Mouse (Mus musculus) ovary, adult 18-20 months (tissue): ENCODE measurements around the gene Glt1d1.

ENCODE experiments used
- DNase-seq: peaks from one replicate; pipeline ENCODE4 v3.0.0; 2022; ENCODE audit warnings: low spot score, mixed read lengths

The Glt1d1 gene

DNA sequence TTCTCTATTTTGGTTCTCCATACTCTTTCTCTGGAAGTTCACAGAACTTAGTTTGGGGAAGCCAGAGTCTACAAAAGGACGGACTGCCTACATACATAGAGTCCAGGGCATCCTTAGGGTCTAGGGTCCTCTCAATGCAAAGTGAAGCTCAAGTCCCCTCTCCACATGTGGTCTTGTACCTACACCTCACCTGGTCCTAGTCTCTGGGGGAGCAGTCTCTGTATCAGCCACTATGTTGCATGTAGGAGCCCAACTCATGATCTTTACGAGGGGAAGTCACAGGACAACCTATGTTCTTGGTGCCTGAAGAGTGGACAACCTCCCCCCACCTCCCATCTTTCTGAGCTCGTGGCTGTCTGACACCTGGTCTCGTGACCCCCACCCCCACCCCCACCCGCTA lies 391 bp upstream of the Glt1d1 start:
- DNase-seq = no peak

DNA sequence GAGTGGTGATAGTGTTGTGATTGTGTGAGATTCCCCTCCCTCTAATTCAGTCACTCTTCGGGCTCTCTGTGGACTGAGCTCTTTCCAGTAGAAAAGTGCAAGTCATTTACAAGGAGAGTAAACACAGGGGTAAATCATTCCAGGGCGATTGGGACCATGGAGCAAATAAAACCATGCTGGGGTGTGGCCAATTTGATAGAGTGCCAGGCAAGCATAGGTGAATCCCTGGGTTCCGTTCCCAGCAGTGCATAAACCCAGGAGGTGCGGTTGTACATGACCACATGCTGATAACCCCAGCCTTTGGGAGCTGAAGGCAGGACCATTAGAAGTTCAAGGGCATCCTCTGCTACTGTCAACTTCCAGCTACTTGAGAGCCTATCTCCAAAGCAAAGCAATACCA lies 1.1 kb downstream of the Glt1d1 start:
- DNase-seq = no peak

DNA sequence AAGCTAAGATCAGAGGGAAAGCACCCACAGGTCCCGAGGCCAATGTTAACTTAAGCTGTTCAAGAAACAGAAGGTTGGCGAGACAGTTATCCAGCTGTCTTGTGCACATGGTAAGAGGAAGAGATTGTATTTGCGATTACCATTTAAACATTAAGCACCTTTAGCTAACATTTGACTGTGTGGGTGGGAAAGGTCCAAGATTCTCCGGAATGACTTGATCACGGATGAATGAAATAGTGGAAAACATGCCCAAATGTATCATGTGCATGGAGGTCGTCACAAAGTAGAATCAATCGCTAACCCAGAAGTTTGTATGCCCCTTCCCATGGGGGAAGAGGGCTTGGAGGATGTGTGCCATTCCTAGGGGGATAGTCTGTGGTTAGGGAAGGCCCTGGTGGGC lies 1.6 kb downstream of the Glt1d1 start:
- no peak for DNase-seq

DNA sequence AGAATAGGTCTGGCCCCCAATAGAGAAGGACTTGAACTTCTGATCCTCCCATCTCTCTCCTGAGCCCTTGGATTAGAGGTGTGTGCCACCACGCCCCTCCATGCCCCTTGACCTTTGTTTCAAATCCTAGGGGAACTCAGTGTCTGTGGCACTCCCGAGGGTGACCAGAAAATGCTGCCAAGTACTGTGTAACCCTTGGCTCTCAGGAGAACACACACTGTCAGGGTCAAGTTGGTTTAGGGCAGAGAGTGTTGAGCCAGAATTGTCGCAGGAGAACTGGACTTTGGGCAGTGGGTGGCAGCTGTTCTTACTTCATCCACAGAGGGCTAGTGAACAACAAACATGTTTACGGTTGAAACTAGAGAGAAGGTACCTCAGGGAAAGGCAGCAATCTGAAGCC lies 5.6 kb downstream of the Glt1d1 start:
- no peak for DNase-seq

DNA sequence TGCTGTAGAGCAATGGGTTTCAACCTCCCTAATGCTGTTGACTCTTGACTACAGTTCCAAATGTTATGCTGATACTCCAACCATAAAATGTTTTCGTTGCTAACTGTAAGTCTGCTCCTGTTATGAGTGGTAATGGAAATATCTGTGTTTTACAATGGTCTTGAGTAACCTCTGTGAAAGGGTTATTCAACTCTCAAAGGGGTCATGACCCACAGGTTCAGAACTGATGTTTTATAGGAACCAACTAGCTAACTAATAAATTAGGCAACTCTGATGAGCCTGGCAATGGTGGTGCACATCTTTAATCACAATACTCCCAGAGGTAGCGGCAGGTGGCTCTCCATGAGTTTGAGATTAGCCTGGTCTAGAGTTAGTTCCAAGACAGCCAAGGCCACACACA lies 6.1 kb downstream of the Glt1d1 start:
- no peak for DNase-seq

DNA sequence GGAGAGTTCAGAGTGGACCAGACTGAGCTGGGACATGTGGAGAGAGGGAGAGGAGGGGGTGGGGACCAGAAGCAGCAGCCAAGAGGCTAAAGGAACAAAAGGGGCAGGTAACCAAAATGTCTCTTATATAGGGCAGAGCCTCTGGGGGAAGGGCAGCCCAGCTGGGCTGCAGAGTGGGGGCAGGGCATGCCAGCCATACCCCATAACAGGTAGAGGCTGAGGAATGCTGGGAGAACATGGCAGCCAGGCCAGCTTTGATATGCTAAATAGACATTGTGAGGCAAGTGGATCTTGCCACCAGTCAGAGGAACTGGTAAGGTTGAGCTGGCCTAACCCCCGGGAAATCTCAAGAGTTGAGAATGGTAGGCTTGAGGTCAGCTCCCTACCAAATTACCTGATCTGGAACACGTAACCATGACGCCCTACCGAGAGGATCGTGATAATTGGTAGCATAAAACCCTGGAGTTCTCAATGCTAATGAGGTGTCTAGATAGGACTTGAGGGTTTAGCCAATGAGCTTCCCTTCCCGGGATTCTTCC lies 7.1 kb downstream of the Glt1d1 start:
- DNase-seq = no peak

DNA sequence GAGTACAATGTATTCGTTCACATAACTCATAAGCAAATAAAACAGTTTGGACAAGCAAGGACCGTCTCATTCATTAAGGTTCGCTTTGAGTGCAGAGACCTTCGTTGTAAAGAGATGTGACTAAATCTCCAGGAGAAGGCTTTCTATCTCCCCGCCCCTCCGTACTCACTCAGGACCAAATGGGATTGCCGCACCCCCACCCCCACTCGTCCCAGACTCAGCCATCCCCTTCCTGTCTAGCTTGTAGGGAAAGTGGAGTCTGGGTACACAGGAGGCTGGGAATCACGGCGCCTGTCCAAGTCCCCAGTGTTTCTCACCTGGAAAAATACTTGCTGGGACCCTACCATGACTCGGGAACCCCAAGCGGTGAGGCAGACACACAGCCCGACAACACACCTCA lies 7.6 kb downstream of the Glt1d1 start:
- DNase-seq = no peak

DNA sequence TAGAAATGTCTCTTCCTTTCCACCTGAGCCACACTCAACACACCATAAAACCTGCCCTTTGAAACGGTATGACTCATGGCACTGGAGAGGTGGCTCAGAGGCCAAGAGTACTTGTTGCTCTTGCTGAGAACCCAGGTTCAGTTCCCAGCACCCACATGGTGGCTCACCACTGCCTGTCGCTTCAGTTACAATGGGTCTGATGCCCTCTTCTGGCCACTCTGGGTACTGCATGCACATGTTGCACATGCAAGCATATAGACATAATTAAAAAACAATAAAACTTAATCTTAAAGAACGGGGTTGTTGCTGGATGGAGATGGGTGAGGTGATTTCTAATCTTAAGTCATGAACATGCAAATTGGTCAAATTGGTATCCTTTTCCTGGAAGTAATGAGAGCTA lies 8.3 kb downstream of the Glt1d1 start:
- DNase-seq = no peak

DNA sequence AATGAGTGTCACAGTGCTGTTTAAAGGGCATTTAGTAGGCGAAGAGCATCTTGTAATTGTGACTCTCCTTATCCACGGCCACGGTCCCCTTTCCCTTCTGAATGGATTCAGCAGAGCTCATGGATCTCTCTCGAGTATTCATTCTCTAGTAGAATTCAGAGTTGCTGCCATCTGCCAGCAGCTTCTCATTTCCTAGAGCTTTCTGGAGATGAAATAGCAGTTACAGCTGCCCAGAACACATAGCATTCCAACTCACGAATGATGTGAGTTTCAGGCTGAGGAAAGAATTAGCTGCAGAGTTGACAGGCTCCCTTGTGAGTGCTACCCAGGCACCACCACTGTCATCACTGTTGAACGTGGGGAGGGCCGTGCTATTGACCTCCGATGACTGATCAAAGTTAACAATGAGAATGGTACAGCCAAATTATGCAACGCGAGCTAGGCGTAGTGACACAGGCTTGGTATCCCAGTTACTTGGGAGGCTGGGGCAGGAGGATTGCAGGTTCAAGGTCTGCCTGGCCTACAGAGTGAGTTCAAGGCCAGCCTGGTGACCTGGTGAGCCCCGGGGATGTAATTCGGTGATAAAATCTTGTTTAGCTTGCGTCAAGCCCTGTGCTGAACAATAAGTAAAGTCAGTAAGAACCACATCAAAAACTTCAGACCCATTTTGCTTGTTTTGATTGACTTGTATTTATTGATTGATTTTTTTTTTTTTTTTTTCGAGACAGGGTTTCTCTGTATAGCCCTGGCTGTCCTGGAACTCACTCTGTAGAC lies 9.3 kb downstream of the Glt1d1 start:
- no peak for DNase-seq

DNA sequence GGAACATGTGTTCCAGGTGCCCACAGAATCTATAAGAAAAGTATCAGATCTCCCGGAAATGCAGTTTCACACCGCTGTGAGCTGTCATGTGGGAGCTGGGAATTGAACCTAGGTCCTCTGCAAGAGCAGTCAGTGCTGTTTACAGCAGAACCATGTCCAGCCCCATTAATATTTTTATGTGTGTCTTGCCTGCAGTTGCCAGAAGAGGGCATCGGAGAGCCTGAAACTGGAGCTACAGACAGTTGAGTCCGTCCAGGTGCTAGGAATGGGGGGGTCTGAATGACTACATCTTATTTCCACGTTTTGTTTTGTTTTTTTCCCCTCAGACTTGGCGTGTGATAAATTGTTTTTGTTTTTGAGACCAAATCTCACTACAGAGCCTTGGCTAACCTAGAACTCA lies 16.0 kb downstream of the Glt1d1 start:
- no peak for DNase-seq

DNA sequence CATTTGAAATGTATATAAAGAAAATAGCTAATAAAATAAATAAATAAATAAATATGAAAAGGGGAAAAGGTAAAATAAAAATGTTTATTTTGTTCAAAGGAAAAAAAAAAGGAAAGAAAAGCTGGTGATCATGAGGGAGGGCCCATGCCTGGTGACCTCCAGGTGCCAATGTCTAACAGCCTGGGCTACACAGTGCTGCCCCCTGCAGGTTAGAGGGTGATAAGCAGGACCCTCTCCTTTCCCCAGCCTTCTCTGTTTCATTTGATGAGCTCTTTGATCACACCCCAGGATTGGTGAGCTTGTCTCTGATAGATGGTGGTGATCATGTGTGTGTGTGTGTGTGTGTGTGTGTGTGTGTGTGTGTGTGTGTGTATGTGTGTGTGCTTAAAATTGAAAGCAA lies 17.0 kb downstream of the Glt1d1 start:
- no peak for DNase-seq

DNA sequence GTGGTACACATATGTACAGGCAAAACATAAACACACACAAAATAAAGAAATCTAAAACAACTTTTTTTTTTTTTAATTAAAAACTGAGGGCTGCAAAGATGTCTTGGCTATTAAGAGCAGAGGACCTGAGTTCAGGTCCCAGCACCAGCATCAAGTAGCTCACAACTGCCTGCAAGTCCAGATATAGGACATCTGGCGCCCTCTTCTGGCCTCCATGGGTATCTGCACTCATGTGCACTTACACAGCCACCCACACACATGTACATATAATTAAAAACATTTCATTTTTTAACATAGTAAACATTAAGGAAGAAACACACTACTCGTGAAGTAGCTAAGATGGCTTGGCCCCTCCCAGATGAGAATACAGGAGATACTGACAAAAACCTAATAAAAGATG lies 26.2 kb downstream of the Glt1d1 start:
- DNase-seq = no peak

DNA sequence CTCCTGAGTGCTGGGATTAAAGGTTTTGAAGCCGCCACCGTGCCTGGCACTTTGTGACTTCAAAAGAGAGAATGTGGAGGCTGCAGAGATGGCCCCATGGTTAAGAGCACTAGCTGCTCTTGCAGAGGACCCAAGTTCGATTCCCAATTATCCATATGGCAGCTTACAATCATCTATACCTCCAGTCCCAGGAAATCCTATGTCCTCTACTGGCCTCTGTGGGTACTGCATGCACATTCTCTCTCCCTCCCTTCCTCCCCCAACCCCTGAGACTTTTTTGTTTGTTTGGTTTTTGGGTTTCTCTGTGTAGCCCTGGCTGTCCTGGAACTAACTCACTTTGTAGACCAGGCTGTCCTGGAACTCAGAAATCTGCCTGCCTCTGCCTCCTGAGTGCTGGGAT lies 27.2 kb downstream of the Glt1d1 start:
- no peak for DNase-seq

DNA sequence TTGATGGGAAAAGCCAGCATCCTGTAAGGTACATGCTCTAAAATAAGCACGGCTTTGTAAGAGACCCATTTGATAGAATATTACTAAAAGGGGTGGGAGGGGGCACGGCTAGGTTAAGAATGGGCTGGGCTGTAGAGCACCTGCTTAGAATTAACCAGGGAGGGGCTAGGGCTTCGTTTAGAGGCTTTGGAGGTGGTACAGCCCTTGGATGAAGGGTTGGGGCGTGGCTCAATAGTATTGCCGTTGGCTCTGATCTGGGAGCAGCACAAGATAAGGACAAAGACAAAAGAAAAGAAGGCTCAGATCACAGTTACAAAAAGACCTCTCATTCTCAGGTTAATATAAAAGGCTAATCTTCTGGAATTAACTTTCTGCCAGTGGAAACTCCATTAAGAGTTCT lies 28.2 kb downstream of the Glt1d1 start:
- no peak for DNase-seq

DNA sequence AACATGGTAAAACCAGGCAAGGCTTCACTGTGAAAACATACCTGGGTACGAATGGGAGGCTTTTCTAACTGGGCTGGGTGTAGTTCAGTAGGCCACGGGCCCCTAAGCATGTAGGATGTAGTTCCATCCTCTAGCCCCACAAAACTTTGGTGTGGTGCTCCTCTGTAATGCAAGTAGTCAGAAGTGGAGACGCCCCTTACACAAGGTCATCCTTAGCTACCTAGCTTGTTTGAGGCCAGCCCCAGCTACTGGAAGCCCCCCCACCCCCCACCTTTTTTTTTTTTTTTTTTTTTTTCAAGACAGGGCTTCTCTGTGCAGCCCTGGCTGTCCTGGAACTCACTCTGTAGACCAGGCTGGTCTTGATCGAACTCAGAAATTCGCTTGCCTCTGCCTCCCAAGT lies 28.9 kb downstream of the Glt1d1 start:
- no peak for DNase-seq

DNA sequence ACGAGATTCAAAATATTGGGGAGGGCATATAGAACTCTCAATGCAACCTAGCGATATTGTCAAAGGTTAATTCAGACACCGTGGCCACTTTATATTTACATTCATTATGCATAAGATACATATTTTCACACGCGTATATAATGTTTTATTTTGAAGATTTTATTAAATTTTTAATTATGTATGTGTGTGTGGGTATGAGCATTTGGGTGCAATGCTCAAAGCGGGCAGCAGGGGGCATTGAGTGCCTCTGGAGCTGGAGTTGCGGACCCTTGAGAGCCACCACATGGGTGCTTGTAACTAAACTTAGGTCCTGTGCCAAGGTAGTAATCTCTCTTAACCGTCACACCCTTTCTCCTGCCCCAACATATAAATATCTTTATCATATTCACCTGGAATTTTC lies 41.9 kb downstream of the Glt1d1 start:
- no peak for DNase-seq

DNA sequence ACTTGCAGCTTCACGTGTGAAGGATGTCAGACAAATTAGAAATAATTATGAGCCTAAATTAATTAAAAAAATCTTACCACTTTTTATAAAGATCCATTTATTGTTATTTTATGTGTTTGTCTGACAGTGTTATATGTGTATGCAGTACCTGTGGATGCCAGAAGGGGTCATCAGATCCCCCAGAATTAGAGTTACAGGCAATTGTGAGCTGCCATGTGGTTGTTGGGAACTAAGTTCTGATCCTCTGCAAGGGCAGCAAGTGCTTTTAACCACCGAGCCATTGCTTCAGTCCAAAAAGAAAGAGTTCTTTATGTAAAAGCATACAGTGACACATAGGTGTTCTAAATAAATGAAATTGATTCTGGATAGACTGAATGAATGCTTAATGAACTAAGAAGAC lies 45.5 kb downstream of the Glt1d1 start:
- no peak for DNase-seq

DNA sequence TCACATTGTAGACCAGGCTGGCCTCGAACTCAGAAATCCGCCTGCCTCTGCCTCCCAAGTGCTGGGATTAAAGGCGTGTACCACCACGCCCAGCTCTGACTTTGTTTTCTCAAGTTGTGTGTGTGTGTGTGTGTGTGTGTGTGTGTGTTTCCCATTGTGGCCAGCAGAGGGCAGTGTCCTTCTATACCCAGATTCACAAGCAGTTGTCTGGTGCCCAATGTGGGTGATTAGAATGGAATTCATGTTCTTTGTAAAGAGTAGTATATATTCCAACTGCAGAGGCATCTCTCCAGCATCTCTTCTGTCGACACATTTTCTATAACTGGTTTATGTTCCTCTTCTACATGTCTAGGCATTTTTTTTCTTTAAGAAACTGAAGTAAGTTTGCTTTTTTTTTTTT lies 46.4 kb downstream of the Glt1d1 start:
- no peak for DNase-seq

DNA sequence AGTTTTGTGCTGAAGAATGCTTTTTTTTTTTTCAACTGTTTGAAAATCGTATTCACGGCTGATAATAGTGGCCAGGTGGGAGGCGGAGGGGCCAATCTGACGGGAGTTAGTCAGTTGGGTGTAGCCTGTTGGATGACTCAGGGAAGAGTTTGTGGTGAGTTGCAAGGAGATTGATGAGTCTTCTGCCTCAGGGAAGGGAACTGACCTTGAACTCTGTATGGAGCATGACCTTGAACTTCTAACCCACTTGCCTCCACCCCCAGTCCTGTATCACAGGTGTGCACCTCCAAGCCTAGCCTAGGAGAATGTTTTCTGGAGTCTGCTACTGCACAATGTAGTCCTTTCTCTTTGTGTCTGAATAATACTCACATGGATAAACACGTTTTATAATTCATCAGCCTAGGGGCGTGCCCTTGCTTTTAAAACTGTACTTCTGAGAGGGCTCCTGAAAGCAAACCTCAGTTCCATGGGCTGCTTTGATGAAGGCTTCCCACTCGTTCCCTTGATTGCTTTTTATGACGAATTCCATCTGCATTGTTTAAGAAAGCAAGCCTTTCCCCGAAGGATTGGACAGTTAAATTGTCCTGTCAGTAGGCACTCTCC lies 56.6 kb downstream of the Glt1d1 start:
- DNase-seq = no peak

DNA sequence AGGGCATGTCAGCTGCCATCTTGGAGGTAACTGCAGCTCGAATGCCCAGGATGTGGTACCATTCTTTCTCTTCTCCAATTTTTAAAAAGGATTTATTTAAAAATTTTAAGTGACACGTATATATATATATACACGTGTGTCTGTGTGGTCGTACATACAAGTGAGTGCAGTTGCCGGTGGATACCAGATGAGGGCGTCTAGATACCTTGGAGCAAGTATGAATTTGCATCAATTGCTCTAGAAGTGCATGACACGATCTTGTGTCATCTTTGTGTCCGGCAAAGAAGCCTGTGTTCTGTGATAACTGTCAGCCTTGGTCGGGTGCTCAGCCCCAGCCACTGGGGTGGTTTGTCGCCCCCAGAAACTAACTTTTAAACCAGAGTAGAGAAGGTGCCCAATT lies 59.0 kb downstream of the Glt1d1 start:
- no peak for DNase-seq

DNA sequence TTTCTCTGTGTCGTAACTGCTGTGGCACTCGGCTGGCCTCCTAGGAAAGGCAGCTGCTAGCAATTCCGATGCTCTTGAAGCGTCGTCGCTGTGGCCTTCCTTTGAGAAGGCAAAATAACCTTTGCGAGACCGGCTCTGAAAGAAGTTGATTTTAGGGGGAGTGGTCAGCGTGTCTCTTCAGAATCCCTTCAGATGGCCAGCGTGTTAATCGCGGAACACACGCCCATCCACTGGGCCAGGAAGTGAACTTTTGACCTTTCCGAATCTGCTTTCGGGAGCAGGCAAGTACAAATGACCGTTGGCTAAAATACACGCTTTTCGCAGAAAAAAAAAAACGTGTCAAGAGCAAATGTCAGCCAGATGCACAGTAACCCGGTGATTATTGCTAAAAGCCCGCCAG lies 59.5 kb downstream of the Glt1d1 start:
- no peak for DNase-seq

DNA sequence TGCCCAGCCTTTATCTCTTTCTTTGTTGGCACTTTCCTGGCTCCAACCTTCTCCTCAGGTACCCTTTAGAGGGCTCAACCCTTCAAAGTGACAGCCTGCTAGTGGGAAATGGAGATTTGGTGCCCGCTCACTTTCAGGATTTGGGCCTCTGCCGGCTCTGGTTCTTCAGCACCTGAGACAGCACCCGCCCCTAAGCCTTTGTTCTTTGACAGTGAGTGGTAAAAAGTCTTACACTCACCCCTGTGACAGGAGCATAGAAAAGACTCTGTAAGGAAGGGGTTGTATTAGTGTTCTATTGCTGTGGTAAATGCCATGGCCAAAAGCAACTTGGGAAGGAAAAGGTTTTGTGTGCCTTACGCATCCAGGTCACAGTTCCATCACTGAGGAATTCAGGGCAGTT lies 63.8 kb downstream of the Glt1d1 start:
- no peak for DNase-seq

DNA sequence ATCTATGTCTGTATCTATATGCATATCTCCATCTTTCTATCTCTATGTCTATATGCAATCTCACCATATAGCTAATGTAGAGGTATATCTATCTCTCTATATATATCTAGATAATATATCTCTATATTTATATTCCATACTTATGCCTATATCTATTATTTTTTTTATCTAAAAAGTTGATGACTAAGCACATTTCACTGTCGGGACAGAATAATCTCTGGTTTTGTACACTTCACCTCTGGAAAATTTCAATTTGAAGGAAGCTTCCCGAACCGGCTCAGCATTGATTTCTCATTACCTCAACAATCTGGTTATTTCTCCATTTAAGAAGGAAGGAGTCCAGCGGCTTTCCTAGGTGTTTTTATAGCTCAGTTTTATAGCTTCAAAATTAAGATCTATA lies 64.5 kb downstream of the Glt1d1 start:
- no peak for DNase-seq

DNA sequence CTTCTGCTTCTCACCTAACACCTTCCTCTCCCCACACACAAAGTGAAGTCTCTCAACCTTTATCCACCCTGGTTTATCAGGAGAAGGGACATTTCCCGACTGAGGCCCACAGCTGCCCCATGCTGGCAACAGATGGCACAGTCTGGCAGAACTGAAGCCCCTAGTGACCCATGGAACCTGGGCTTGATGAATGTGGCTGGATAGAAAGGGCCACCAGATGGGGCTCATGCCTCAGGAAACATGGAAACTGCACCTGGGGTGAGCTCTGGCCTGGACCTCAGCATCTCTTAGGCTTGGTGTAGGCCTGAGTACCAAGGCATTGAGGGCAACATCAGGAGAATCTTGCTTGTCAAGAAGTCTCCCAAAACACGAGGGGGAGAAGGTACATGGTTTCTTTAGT lies 66.5 kb downstream of the Glt1d1 start:
- DNase-seq = no peak
